Mouse (Mus musculus) frontal cortex, postnatal 25 days (tissue): ENCODE measurements around the gene Fam204a.

Experiments used
- DNase-seq, 2 experiments: peaks; one replicate each; pipeline ENCODE4 v3.0.0; 2022; ENCODE audit warnings: low spot score in 2 of 2

Fam204a gene

GRCm38 (mm10) chr19:60160611-60161274 is 65.8 kb downstream of the Fam204a start:
- no peak for DNase-seq

DNA sequence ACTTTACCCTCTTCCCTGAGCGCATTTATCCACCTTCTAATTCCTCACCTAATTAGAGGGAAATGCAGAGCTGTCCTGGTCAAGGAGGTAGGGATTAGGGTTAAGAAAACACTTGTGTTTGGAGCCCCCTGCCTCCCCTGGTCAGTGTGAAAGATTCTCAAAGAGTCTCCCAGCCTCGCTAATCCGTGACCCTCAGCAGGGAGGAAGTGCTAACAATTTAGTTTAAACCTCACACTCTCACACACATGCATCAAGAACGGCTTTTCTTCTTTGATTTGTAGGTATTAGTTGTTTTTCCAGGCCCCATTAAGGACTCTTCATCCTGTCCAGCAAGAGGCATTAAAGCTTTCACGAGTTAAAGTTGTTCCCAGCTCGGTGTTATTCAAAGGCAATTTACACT is 66.7 kb downstream of the Fam204a start:
- DNase-seq: no peak

DNA sequence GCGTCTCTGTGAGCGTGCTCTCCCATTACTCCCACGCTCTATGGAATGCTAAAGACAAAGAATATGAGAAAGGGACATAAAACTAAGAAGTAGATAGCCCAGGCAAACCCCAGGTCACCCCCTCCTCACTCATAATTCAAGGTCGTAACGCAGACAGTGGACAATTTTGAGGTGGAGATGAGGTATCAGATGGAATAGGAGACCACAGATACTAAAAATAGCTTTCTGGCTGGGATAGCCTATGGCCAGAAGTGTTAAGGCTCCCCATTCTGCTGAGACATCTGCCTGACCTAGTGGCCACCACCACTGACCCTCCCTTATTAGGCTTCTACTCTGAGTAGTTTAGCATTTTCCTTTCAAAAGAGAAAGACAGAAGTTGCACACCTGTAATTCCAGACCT is 71.2 kb downstream of the Fam204a start:
- DNase-seq: no peak

- DNase-seq: no peak
Measured at GRCm38 (mm10) chr19:60153096-60153495, 73.4 kb downstream of the Fam204a start.

DNA sequence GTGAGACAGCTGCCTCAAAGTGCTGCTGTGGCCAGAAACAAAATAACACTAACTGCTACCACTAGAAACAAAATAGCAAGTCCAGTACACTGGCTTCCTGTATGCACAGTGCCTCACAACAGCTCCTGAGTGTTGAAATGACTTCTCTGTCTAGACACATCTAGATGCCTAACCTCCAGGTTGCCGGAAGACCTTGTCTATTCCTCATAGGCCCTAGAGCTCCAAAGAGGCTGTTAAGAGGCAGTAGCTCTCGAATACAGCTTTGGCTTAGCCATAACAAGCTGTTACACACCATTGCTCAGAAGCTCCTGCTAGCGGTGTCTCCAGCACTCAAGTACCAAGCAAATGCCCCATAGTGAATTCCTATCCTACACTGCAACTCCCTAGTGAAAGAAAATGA is 76.4 kb downstream of the Fam204a start:
- DNase-seq: no peak

- DNase-seq: no peak
Measured at GRCm38 (mm10) chr19:60149078-60149960, 77.2 kb downstream of the Fam204a start.
